Mouse (Mus musculus) hindbrain, embryonic 14.5 days (tissue): ENCODE results near the gene Tor3a. TPM values are rescaled to one million over a fixed set of nuclear protein-coding genes. Genes with fewer than 3 reads are reported as not detected.
A peak's percentile ranks its signal among the peaks of the same experiment; 100 is the strongest.
"Not testable (repeated sequence)": the region's sequence is repeated elsewhere in the genome, so short reads cannot be mapped to it uniquely, and the experiment has no call there.

Experiments used
- ATAC-seq: fragments of 200-750 bp; cut with Nextera tagmentation; 2 replicates; pipeline ENCODE4 v1.8.0; 2017; ENCODE audit warnings: moderate number of reproducible peaks, mild to moderate bottlenecking, moderate TSS enrichment, moderate library complexity; ENCODE audit not compliant: low FRiP score
- DNase-seq: peaks from one replicate; pipeline ENCODE4 v3.0.0-alpha.2; 2015; ENCODE audit warnings: low spot score
- H3K27ac ChIP-seq: fragments of 300-500 bp; sonication (generic); 2 replicates; pipeline ENCODE4 v1.5.1; 2014; ENCODE audit warnings: mild to moderate bottlenecking, moderate library complexity
- H3K27me3 ChIP-seq: fragments of 300-500 bp; sonication (generic); 2 replicates; pipeline ENCODE4 v1.6.1; 2014; ENCODE audit warnings: mild to moderate bottlenecking, low read length, mixed read lengths; ENCODE audit not compliant: control insufficient read depth, insufficient read depth
- H3K36me3 ChIP-seq: fragments of 300-500 bp; sonication (generic); replicated peaks from 2 replicates; pipeline ENCODE4 v1.6.1; 2014; ENCODE audit not compliant: control insufficient read depth, insufficient read depth
- H3K4me1 ChIP-seq: fragments of 300-500 bp; sonication (generic); replicated peaks from 2 replicates; pipeline ENCODE4 v1.6.1; 2014; ENCODE audit warnings: antibody characterized with exemption, low read length, mixed read lengths; ENCODE audit not compliant: control insufficient read depth, insufficient read depth
- H3K4me2 ChIP-seq: fragments of 300-500 bp; sonication (generic); replicated peaks from 2 replicates; pipeline ENCODE4 v1.6.1; 2014; ENCODE audit warnings: mild to moderate bottlenecking, moderate library complexity
- H3K4me3 ChIP-seq: fragments of 300-500 bp; sonication (generic); replicated peaks from 2 replicates; pipeline ENCODE4 v1.5.1; 2014; ENCODE audit warnings: mild to moderate bottlenecking, low read length
- H3K9ac ChIP-seq: fragments of 300-500 bp; sonication (generic); 2 replicates; pipeline ENCODE4 v1.6.1; 2014
- H3K9me3 ChIP-seq: fragments of 300-500 bp; sonication (generic); 2 replicates; pipeline ENCODE4 v1.6.1; 2016; ENCODE audit warnings: low read length; ENCODE audit not compliant: control insufficient read depth
- WGBS: fragments of 180-500 bp; shearing (Covaris S2); extraction: QIAGEN DNeasy Blood & Tissue Kit; methylation state at CpG from one replicate; pipeline ENCODE4 v1.1.7; 2014; 5-methylcytosine and 5-hydroxymethylcytosine counted together
- polyA plus RNA-seq: library from polyadenylated mRNA; unstranded; fragments of >200 nt; fragmentation: Nextera tagmentation; extraction: Ambion mirVana; gene quantifications from 2 replicates; pipeline ENCODE4 v1.2.1, GENCODE M21; 2014

Gene Tor3a
- polyA plus RNA-seq, 1 experiment from 2014 or later: 4.5 TPM

DNA sequence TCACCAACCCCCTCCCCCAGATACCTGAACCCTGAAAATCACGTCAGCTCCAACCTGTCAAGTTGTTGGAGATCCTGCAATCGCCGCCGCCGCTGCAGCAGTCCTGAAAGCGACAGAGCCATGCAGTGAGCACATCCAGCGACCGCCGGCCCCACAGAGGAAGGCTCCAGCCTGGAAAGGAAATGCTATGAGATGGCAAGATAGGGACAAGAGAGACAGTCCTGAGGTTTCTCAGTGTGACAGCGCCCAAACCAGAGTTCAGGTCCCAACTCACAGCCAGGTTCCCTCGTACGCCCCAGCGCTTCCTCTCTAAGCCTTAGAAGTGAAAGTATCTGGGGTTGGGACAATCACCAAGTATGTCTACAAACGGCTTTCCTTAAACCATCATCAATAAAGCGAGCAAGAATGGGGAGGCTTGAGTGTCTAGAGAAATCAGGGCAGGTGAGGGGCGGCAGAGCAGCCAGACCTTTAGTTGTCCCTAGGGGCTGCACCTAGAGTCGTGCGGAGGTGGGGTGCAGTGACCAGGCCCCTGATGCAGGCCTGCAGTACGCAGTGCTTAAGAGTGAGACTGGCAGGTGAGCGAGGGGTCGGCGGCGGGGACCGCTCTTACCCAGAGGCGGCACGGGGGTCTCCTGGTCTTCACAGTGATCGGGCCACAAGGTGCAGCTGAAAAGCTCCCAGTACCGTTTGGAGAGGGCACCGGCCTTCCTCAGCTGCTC lies 521 bp downstream of the Tor3a start:
- WGBS: under 1% methylated on average over 29 of the region's 29 CpGs
- DNase-seq (peak; percentile 29), ATAC-seq (0 out of 2 replicates have a peak, but pooled peaks have one; percentile 29)
- Histone ChIP-seq H3K9ac (peak overlapping the region; percentile 56), H3K4me2 (peak overlapping the region; percentile 82), H3K4me1 (peaks cover 11% of the 10 kb centered on the region; the same call in 1 of the 2 replicates), H3K36me3 (no peaks in the 10 kb centered on the region), H3K9me3 (no peaks in the 10 kb centered on the region), H3K27me3 (peaks cover 11% of the 10 kb centered on the region; the same call in 1 of the 2 replicates), H3K4me3 (peak overlapping the region; percentile 38), H3K27ac (no peak overlapping the region)

DNA sequence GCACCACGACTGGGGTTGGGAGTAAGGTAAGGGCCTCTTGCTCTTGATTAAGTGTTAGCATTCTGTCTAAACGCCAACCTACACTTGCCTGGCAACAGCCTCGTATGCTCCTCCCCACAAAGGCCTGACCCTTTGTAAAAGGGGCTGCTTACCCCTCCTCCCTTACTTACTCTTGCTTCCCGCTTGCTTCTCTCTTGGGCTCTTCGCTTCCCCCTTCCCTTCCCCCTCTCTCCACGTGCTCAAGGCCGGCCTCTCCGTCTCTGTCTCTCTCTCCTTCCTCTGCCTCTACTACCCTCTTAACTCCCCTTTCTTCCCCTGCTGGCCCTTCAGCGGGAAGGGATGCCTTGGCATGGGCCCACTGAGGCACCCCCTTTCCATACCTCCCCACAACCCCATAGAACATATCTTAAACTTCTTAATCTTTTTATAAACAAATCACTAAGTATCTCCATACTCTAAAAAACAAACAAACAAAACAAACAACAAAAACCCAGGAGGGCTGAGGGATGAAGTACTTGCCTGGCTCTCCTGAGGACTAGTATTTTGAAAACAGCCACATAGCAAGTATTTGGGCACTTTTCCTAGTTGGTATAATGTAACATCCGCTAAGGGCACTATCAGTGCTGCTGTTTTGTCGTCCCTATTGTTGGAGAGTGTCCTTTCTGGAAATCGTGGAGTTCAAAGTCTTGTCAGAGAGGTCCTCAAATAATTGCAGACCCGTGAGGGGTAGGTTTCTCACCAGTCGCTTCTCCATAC lies 1.3 kb downstream of the Tor3a start:
- H3K9ac ChIP-seq: no peak overlapping the region
- WGBS: 4% methylated on average over 14 of the region's 14 CpGs
- no peak for DNase-seq

DNA sequence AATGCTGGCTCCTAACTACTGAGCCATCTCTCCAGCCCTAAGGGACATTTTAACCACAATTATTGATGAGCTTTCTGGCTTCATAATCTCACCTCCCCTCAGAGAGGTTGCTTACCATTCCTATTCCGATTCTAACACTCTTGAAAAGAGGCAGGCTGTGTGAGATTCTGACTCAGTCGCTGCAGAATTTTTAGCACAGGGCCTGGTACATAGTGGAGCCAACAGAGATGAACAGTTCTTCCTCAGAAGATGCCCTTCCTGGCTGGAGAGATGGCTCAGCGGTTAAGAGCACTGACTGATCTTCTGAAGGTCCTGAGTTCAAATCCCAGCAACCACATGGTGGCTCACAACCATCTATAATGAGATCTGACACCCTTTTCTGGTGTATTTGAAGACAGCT lies 2.2 kb downstream of the Tor3a start:
- ATAC-seq (no peak), DNase-seq (no peak)
- no peak overlapping the region for H3K4me3 ChIP-seq
- no peaks in the 10 kb centered on the region for H3K36me3 ChIP-seq
- H3K27me3 ChIP-seq: peaks cover 11% of the 10 kb centered on the region; the same call in 1 of the 2 replicates
- H3K9me3 ChIP-seq: no peaks in the 10 kb centered on the region
- no peak overlapping the region for H3K27ac ChIP-seq
- no peak overlapping the region for H3K9ac ChIP-seq
- no peak overlapping the region for H3K4me2 ChIP-seq
- WGBS: 93% methylated on average over 3 of the region's 3 CpGs
- peaks cover 11% of the 10 kb centered on the region; the same call in 1 of the 2 replicates for H3K4me1 ChIP-seq

More for the DNA sequence above, 1.3 kb downstream of the Tor3a start:
- no peak overlapping the region for H3K27ac ChIP-seq
- H3K4me3 ChIP-seq: peak overlapping the region; percentile 38
- H3K4me2 ChIP-seq: peak overlapping the region; percentile 82
- no peak for ATAC-seq
- peaks cover 11% of the 10 kb centered on the region; the same call in 1 of the 2 replicates for H3K27me3 ChIP-seq
- no peaks in the 10 kb centered on the region for H3K9me3 ChIP-seq
- H3K36me3 ChIP-seq: no peaks in the 10 kb centered on the region
- peaks cover 11% of the 10 kb centered on the region; the same call in 1 of the 2 replicates for H3K4me1 ChIP-seq

DNA sequence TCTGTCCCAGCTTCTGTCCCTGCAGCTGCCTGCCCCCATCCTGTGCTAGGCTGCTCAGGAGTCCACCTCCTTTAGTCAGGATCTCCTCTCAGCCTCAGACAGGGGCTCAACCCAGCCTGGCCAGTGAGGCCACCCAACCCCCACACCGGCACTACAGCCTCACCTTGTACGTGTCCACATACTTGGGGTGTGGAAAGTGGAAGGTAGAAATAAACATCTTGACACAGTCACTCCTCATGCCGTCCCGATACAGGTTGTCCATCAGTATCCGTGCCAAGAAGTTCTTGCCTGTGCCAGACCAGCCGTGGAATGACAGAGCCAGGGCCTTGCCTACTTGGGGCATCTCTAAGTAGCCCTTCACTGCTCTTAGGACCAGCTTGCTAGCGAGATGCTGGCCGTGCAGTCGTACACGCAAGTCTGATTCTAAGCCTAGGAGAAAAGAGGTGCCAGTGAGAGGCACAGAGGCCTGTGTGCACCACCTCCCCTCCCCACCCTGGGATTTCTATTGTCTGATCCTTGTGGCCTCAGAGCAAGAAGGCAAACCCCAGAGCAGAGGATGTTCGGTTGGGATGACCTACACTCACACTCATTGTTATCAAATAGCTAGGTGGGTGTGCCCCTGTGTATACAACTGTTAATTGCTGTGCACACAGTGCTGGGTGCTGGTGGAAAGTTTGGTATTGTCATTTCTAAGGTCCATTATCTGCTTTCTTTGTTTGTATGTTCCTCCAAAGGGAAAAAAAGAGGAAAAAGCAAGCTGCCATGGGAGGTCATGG lies 4.8 kb downstream of the Tor3a start:
- no peak for DNase-seq
- Histone ChIP-seq H3K36me3 (no peaks in the 10 kb centered on the region), H3K4me1 (peaks cover 11% of the 10 kb centered on the region; the same call in 1 of the 2 replicates), H3K4me2 (no peak overlapping the region), H3K4me3 (no peak overlapping the region), H3K9ac (no peak overlapping the region), H3K27ac (no peak overlapping the region), H3K9me3 (no peaks in the 10 kb centered on the region), H3K27me3 (peaks cover 4% of the 10 kb centered on the region; the same call in 1 of the 2 replicates)
- WGBS: 42% methylated on average over 11 of the region's 11 CpGs
- ATAC-seq: no peak

DNA sequence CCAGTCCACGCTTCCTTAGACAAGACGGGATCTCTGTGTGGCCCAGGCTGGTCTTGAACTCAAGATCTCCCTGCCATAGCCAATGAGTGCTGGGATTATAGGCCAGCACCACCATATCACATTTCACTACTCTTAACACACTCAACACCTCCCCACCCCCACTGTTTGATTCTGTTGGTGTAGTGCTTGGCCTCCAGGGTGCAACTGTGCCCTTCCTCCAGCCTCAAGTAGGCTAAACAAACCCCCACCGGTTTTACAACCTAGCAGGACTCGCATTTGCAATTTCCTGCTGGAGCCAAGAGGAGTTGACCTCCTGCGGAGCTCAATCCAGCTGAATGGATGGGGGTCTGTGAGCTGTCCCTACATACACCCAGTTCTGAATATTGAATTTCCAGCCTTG lies 5.6 kb downstream of the Tor3a start:
- DNase-seq (no peak), ATAC-seq (no peak)
- 31% methylated on average over 5 of the region's 5 CpGs for WGBS
- Histone ChIP-seq H3K9me3 (no peaks in the 10 kb centered on the region), H3K4me1 (peaks cover 6% of the 10 kb centered on the region; the same call in 1 of the 2 replicates), H3K36me3 (no peaks in the 10 kb centered on the region), H3K4me3 (no peak overlapping the region), H3K9ac (no peak overlapping the region), H3K27me3 (peaks cover 4% of the 10 kb centered on the region; the same call in 1 of the 2 replicates), H3K4me2 (no peak overlapping the region), H3K27ac (no peak overlapping the region)

DNA sequence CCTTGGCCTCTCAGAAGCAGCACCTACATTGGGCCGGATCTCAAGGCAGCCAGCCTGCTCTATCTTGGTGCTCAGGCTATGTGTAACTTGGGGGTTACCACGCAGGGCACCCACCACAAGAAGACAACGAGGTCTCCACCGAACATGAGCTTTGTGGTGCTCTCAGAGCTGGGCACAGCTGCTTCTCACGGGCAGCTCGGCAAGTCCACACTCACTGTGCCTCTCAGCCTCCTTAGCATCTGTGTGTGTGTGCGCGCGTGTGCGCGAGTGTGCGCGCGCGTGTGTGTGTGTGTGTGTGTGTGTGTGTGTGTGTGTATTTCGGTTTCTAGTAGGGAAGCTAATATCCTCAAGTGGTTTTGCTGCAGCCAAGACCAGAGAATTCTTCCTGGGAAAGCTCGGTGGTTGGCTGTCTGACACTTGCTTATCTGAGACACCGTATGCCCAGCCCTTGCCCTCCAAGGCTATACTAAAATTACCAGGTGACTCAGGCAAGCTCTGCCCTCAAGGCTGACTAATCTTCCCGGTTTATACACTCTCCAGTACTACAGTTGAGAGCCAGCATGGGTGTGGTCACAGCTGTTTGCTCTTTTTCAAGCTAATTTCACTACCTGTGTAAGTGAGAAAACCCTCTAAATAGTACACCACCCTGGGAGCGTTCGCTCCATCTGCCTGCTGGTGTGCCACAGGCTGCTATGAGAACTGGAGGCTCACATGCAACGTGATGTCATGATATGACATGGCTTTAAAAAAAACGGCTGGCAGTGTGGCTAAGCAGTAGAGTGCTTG lies 6.8 kb downstream of the Tor3a start:
- Histone ChIP-seq H3K4me2 (no peak overlapping the region), H3K9ac (no peak overlapping the region), H3K36me3 (no peaks in the 10 kb centered on the region), H3K4me3 (no peak overlapping the region), H3K4me1 (no peaks in the 10 kb centered on the region), H3K27ac (no peak overlapping the region), H3K9me3 (no peaks in the 10 kb centered on the region), H3K27me3 (no peaks in the 10 kb centered on the region)
- 88% methylated on average over 23 of the region's 23 CpGs for WGBS
- DNase-seq (no peak), ATAC-seq (no peak)

DNA sequence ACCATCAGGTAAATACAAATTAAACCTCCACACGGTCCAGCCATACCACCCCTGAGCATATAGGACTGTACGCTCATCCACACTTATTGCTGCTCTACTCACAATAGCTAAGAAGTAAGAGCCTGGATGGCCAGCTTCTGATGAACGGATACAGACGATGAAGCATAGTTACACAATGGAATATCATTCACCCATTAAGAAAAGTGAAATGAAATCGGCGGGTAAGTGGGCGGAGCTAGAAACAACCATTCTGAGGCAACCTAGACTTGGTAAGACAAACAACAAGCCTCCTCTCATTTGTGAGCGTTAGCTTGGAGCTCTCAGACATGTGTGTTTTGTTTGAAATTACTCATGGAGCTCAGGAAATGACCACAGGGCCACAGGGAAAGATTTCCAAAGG lies 8.4 kb downstream of the Tor3a start:
- no peak overlapping the region for H3K9ac ChIP-seq
- H3K4me2 ChIP-seq: no peak overlapping the region
- DNase-seq (no peak), ATAC-seq (no peak)
- no peaks in the 10 kb centered on the region for H3K4me1 ChIP-seq
- H3K9me3 ChIP-seq: no peaks in the 10 kb centered on the region
- no peak overlapping the region for H3K27ac ChIP-seq
- peaks cover 4% of the 10 kb centered on the region; the same call in 1 of the 2 replicates for H3K36me3 ChIP-seq
- H3K4me3 ChIP-seq: no peak overlapping the region
- H3K27me3 ChIP-seq: no peaks in the 10 kb centered on the region
- 92% methylated on average over 8 of the region's 8 CpGs for WGBS

DNA sequence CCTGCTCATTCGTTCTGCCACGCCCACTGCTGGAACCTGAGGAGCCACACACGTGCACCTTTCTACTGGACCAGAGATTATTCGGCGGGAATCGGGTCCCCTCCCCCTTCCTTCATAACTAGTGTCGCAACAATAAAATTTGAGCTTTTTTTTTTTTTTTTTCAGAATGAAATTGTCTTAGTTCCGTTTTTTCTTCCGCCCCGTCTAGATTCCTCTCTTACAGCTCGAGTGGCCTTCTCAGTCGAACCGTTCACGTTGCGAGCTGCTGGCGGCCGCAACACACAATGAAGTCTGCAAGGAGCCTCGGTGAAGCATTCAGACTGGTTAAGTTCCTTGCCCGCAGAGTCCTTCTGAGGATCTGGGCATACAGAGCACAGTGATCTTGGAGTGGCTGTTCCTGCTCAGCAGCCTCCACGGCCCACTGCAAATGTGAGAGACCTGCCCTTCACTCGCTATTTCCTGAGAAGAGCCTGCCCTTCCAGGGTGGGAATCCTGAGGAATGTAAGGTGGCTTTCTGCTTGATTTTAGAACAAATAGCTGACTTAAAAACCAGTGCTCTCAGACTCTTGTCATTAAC lies 13.4 kb downstream of the Tor3a start:
- not testable (repeated sequence) for H3K4me2 ChIP-seq, H3K27ac ChIP-seq, H3K4me1 ChIP-seq, H3K4me3 ChIP-seq, H3K27me3 ChIP-seq, H3K9me3 ChIP-seq, H3K9ac ChIP-seq, ATAC-seq, DNase-seq
- peaks cover 13% of the 10 kb centered on the region; the same call in 1 of the 2 replicates for H3K36me3 ChIP-seq
- 76% methylated on average over 19 of the region's 21 CpGs for WGBS
